15 mouse cellular contexts compared by ENCODE assay signal in the genomic region with DNA sequence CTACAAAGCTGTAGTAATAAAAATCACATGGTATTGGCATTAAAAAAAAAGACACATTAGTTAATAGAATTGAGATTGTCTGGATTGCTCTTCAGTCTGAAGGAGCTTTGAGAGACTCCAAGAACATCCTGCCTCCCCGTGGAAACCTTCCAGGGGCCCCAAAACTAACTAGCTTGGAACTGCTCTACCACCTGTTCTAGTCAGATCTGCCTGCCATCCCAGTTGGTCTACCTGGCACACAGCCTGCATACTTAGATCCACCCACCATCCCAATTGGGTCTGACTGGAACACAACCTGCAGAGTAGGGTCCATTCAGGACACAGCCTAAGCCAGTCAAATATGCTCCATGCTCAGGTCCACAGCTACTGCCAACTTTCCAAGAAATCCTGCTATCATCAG.
DNase-seq lines count a peak whose midpoint lies in the region.
"Had no signal": no experiment of that assay in that cellular context is flagged by ENCODE, and none has a peak within 500 bp of the region (broad histone marks: within the 10 kb centered on the region; RNA-seq: fewer than 3 reads in every experiment).

No protein-coding gene starts in this region.

- peak; percentile 23 to 42 for DNase-seq in cerebellum, postnatal 25 days
- no peak for DNase-seq in cerebellum, adult 11 months
- DNase-seq in layer of hippocampus, adult 11-12 months (ENCODE audit: low spot score) = peak; percentile 12
- DNase-seq in layer of hippocampus, postnatal 10 days (ENCODE audit: low spot score in 2 of 2) = no peak
- DNase-seq in brain, adult 2 months (ENCODE audit: low read depth, low spot score) = peak; percentile 25
- no peak for DNase-seq in spleen, adult 18-20 months
- DNase-seq: adrenal gland, adult 2 months; adrenal gland, postnatal 14 days; cerebellum, adult 8-10 months; forebrain, postnatal 0 days; gastrocnemius, postnatal 10 days; gastrocnemius, postnatal 36 days; heart, adult 2 months; heart, postnatal 14 days; heart, postnatal 4 days had no signal

Comparison
In these comparisons a context has a peak if more than half of its experiments do, and no peak if none do; other contexts are left out.
1. DNase-seq: peak in cerebellum, postnatal 25 days (2 of 2), layer of hippocampus, adult 11-12 months (single experiment) and brain, adult 2 months (single experiment); none in cerebellum, adult 11 months (single experiment), layer of hippocampus, postnatal 10 days (0 of 2) and spleen, adult 18-20 months (0 of 2).